Mouse (Mus musculus) cerebellum, adult 2 months (tissue): ENCODE data around the gene 1110025L11Rik. TPM values are rescaled to one million over a fixed set of nuclear protein-coding genes. Genes with fewer than 3 reads are reported as not detected.
"Not testable (repeated sequence)": the region's sequence is repeated elsewhere in the genome, so short reads cannot be mapped to it uniquely, and the experiment has no call there.

Source experiments
- DNase-seq, 2 experiments: peaks; one replicate each; pipeline ENCODE4 v3.0.0; 2021
- H3K27ac ChIP-seq: fragments of 200-500 bp; 2 replicates; pipeline ENCODE4 v1.5.1; 2012; ENCODE audit warnings: low read length, control low read depth, inconsistent platforms; ENCODE audit not compliant: insufficient read depth
- H3K27me3 ChIP-seq: fragments of 200-500 bp; 2 replicates; pipeline ENCODE4 v1.6.1; 2012; ENCODE audit warnings: inconsistent platforms, mild to moderate bottlenecking, low read length, moderate library complexity; ENCODE audit not compliant: control insufficient read depth, insufficient read depth
- H3K4me1 ChIP-seq: fragments of 200-500 bp; 2 replicates; pipeline ENCODE4 v1.6.1; 2011; ENCODE audit warnings: low read length; ENCODE audit not compliant: control insufficient read depth, insufficient read depth
- H3K4me3 ChIP-seq: fragments of 200-500 bp; replicated peaks from 2 replicates; pipeline ENCODE3; 2011; ENCODE audit warnings: mild to moderate bottlenecking, low read depth, low read length, control low read depth; ENCODE audit not compliant: insufficient read depth
- CTCF ChIP-seq: fragments of 200-500 bp; IDR thresholded peaks from 2 replicates; pipeline ENCODE4 v1.5.1; 2011; ENCODE audit warnings: low read depth, mild to moderate bottlenecking, control low read depth, low read length, moderate library complexity, borderline replicate concordance; ENCODE audit not compliant: insufficient read depth
- POLR2A ChIP-seq: fragments of 200-500 bp; IDR thresholded peaks from 2 replicates; pipeline ENCODE4 v1.6.1; 2011; ENCODE audit warnings: low read length, control low read depth, borderline replicate concordance; ENCODE audit not compliant: insufficient read depth
- WGBS: fragments of 180-500 bp; shearing (Covaris S2); methylation state at CpG from one replicate; pipeline ENCODE4 v1.1.7; 2018; 5-methylcytosine and 5-hydroxymethylcytosine counted together
- polyA plus RNA-seq: library from polyadenylated mRNA; depleted of rRNA; stranded (reverse); fragments of >200 nt; gene quantifications from 2 replicates; pipeline ENCODE4 v1.2.3, GENCODE M21; 2012; rRNA removed

1110025L11Rik gene
- not detected in 2 replicates for polyA plus RNA-seq

DNA sequence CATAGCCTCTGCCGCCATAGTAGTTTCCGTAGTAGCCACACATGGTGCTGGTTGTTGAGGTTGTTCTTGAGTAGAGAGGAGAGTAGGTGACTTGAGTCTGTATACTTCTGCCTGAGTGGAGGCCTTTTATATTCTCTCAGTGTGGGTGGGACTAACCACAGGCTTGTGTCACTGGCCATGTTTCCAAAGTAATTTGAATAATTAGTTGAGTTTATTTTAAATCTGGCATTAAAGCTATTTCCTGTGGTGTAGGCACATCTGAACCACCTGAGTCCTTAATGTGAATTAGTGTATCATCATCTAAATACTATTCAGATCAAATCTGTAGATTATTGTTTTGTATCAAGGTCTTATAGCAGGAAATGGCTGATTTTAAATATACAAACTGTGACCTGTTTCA, at the start of gene 1110025L11Rik:
Gene 1110025L11Rik (minus strand): TSS at position 101 of the 400 bp plus-strand sequence.
- no CpG with 5 or more reads among the region's 2 CpGs for WGBS
- not testable (repeated sequence) for H3K4me3 ChIP-seq, DNase-seq, H3K27ac ChIP-seq, H3K27me3 ChIP-seq, H3K4me1 ChIP-seq

- not testable (repeated sequence) for H3K27me3 ChIP-seq, H3K4me1 ChIP-seq, H3K27ac ChIP-seq, DNase-seq, H3K4me3 ChIP-seq
- whole genome bisulfite sequencing = 81% methylated on average over 2 of the region's 2 CpGs
Observed at GRCm38 (mm10) chr16:89071041-89071440, 7.2 kb upstream of the 1110025L11Rik start.

- no peaks in the 10 kb centered on the region for H3K4me1 ChIP-seq
- TF ChIP-seq CTCF (no peak), POLR2A (no peak)
- no peaks in the 10 kb centered on the region for H3K27me3 ChIP-seq
- DNase-seq = no peak
- no peak within 1 kb of the TSS for H3K4me3 ChIP-seq
- H3K27ac ChIP-seq = no peak within 1 kb of the TSS
- WGBS = 90% methylated on average over 3 of the region's 3 CpGs
Observed at GRCm38 (mm10) chr16:89047783-89048182, 16.0 kb downstream of the 1110025L11Rik start, which contains the start of gene Krtap6-5. Krtap6-5 (minus strand) TSS chr16:89047883.

GRCm38 (mm10) chr16:89041372-89041771, 22.4 kb downstream of the 1110025L11Rik start, which contains the start of gene Gm10228:
Gm10228 (minus strand) TSS chr16:89041472.
- not testable (repeated sequence) for DNase-seq

DNA sequence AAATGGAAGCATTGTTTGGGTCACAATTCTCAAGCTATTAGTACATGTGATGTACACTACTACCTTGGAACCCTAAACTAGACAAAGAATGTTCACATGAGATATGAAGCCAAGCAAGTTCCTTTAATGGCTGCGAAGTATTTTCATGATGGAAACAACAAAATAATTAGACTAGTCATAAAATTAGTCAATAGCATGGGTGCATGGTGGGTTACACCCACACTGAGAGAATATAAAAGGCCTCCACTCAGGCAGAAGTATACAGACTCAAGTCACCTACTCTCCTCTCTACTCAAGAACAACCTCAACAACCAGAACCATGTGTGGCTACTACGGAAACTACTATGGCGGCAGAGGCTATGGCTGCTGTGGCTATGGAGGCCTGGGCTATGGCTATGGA, 32.4 kb downstream of the 1110025L11Rik start, which contains the start of gene Krtap6-1:
Gene Krtap6-1 (plus strand): TSS at position 301 of the 400 bp plus-strand sequence.
- H3K4me1 ChIP-seq, DNase-seq, H3K27me3 ChIP-seq, H3K4me3 ChIP-seq, H3K27ac ChIP-seq: not testable (repeated sequence)
- WGBS = 91% methylated on average over 3 of the region's 3 CpGs

More at GRCm38 (mm10) chr16:89041372-89041771, 22.4 kb downstream of the 1110025L11Rik start, which contains the start of gene Gm10228:
- H3K4me1 ChIP-seq, H3K4me3 ChIP-seq, H3K27me3 ChIP-seq, H3K27ac ChIP-seq: not testable (repeated sequence)
- 89% methylated on average over 2 of the region's 4 CpGs for WGBS

- not testable (repeated sequence) for H3K27ac ChIP-seq, H3K4me3 ChIP-seq, DNase-seq, H3K4me1 ChIP-seq, H3K27me3 ChIP-seq
- 94% methylated on average over 3 of the region's 3 CpGs for WGBS
Observed at GRCm38 (mm10) chr16:89014984-89015383, 48.8 kb downstream of the 1110025L11Rik start, which contains the start of gene Gm10229. Gm10229 (plus strand) TSS chr16:89015284.

DNA sequence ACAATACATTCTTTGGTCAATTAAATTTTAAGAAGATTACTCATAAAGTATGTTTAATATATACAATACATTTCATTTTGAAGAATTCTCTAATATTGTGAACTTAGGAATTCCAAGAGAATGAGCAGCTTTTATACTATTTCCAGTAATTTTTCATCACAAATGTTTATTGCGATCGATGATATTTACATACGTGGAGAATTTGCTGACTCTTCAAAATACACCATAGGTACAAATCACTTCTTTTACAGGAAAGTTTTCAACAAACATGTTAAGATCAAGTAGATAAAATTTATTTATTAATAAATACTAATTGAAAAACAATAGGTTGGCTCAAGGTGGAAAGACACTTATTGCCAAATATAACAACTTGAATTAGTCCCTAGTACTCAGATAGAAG, 49.8 kb downstream of the 1110025L11Rik start:
- Histone ChIP-seq H3K4me1 (no peaks in the 10 kb centered on the region), H3K4me3 (no peak overlapping the region), H3K27ac (no peak overlapping the region), H3K27me3 (no peaks in the 10 kb centered on the region)
- no peak for DNase-seq
- 98% methylated on average over 3 of the region's 3 CpGs for WGBS
- TF ChIP-seq POLR2A (no peak), CTCF (no peak)

Other genes with a start within 250 kb of the 1110025L11Rik start
- not detected in 2 replicates for gene Krtap15, start 243.8 kb downstream of the 1110025L11Rik start, polyA plus RNA-seq
- not detected in 2 replicates for gene Krtap14, start 237.9 kb downstream of the 1110025L11Rik start, polyA plus RNA-seq
- not detected in 2 replicates for gene Krtap19-1, start 194.6 kb downstream of the 1110025L11Rik start, polyA plus RNA-seq
- gene Krtap19-2, start 189.7 kb downstream of the 1110025L11Rik start, polyA plus RNA-seq = not detected in 2 replicates
- not detected in 2 replicates for gene Krtap19-3, start 186.0 kb downstream of the 1110025L11Rik start, polyA plus RNA-seq
- gene Krtap19-4, start 178.9 kb downstream of the 1110025L11Rik start, polyA plus RNA-seq = not detected in 2 replicates
- gene Krtap19-5, start 167.5 kb downstream of the 1110025L11Rik start, polyA plus RNA-seq = not detected in 2 replicates
- gene Krtap19-9b, start 131.7 kb downstream of the 1110025L11Rik start, polyA plus RNA-seq = not detected in 2 replicates
- gene Krtap16-3, start 101.1 kb downstream of the 1110025L11Rik start, polyA plus RNA-seq = not detected in 2 replicates
- gene Krtap22-2, start 53.2 kb downstream of the 1110025L11Rik start, polyA plus RNA-seq = not detected in 2 replicates
- not detected in 2 replicates for gene Gm10229, start 48.7 kb downstream of the 1110025L11Rik start, polyA plus RNA-seq
- gene Krtap6-1, start 32.3 kb downstream of the 1110025L11Rik start, polyA plus RNA-seq = not detected in 2 replicates
- gene Gm10228, start 22.5 kb downstream of the 1110025L11Rik start, polyA plus RNA-seq = not detected in 2 replicates
- gene Krtap6-5, start 16.1 kb downstream of the 1110025L11Rik start, polyA plus RNA-seq = not detected in 2 replicates
- not detected in 2 replicates for gene Krtap6-3, start 20.0 kb upstream of the 1110025L11Rik start, polyA plus RNA-seq
- gene Gm6358, start 76.8 kb upstream of the 1110025L11Rik start, polyA plus RNA-seq = not detected in 2 replicates
- not detected in 2 replicates for gene Gm10061, start 87.1 kb upstream of the 1110025L11Rik start, polyA plus RNA-seq
- not detected in 2 replicates for gene Gm9789, start 94.0 kb upstream of the 1110025L11Rik start, polyA plus RNA-seq
- gene Gm7735, start 105.5 kb upstream of the 1110025L11Rik start, polyA plus RNA-seq = not detected in 2 replicates
- gene 1110057P08Rik, start 110.7 kb upstream of the 1110025L11Rik start, polyA plus RNA-seq = not detected in 2 replicates
- not detected in 2 replicates for gene Krtap20-2, start 141.9 kb upstream of the 1110025L11Rik start, polyA plus RNA-seq